Mouse (Mus musculus) forelimb bud, embryonic 11.5 days (tissue): ENCODE measurements around the gene Pcbp2.

Source experiments
- DNase-seq: peaks from one replicate; pipeline ENCODE4 v3.0.0-alpha.2; 2012; ENCODE audit warnings: low read depth, low spot score

Pcbp2 gene

GRCm38 (mm10) chr15:102470183-102470604 lies at the start of gene Pcbp2:
Pcbp2 (plus strand) TSS chr15:102470539.
- DNase-seq: peak; percentile 98

- no peak for DNase-seq
These were observed 49.4 kb upstream of the Pcbp2 start for GRCm38 (mm10) chr15:102420986-102421385.

GRCm38 (mm10) chr15:102421437-102421836 lies 48.9 kb upstream of the Pcbp2 start:
- peak; percentile 61 for DNase-seq

GRCm38 (mm10) chr15:102423602-102424240 lies 46.6 kb upstream of the Pcbp2 start:
- no peak for DNase-seq

GRCm38 (mm10) chr15:102424657-102425056 lies 45.7 kb upstream of the Pcbp2 start:
- no peak for DNase-seq

GRCm38 (mm10) chr15:102426963-102427362 lies 43.4 kb upstream of the Pcbp2 start:
- no peak for DNase-seq

- no peak for DNase-seq
These were observed 38.3 kb upstream of the Pcbp2 start for GRCm38 (mm10) chr15:102432046-102432445.

- DNase-seq: no peak
These were observed 37.2 kb upstream of the Pcbp2 start for GRCm38 (mm10) chr15:102433173-102433572.

- peak; percentile 80 for DNase-seq
These were observed 27.8 kb upstream of the Pcbp2 start for GRCm38 (mm10) chr15:102442490-102442889.

GRCm38 (mm10) chr15:102445146-102445545 lies 25.2 kb upstream of the Pcbp2 start, which contains the start of gene Amhr2:
Amhr2 (plus strand) TSS chr15:102445367.
- DNase-seq: no peak

GRCm38 (mm10) chr15:102446448-102446847 lies 23.9 kb upstream of the Pcbp2 start:
- no peak for DNase-seq

- DNase-seq: no peak
These were observed 21.0 kb upstream of the Pcbp2 start for GRCm38 (mm10) chr15:102449366-102449765.

GRCm38 (mm10) chr15:102450928-102451327 lies 19.4 kb upstream of the Pcbp2 start:
- no peak for DNase-seq

GRCm38 (mm10) chr15:102451666-102452430 lies 18.5 kb upstream of the Pcbp2 start:
- no peak for DNase-seq

- peak; percentile 32 for DNase-seq
These were observed 14.3 kb upstream of the Pcbp2 start for GRCm38 (mm10) chr15:102455993-102456392.

- DNase-seq: no peak
These were observed 12.1 kb upstream of the Pcbp2 start for GRCm38 (mm10) chr15:102458050-102458736.

- peak; percentile 95 for DNase-seq
These were observed 11.4 kb upstream of the Pcbp2 start, which contains the start of gene Prr13 for GRCm38 (mm10) chr15:102458904-102459317. Prr13 (plus strand) TSS chr15:102459028.

- no peak for DNase-seq
These were observed 11.0 kb upstream of the Pcbp2 start for GRCm38 (mm10) chr15:102459381-102459780.

GRCm38 (mm10) chr15:102459847-102460246 lies 10.5 kb upstream of the Pcbp2 start:
- DNase-seq: no peak

GRCm38 (mm10) chr15:102460409-102460808 lies 9.9 kb upstream of the Pcbp2 start:
- no peak for DNase-seq

- no peak for DNase-seq
These were observed 9.4 kb upstream of the Pcbp2 start for GRCm38 (mm10) chr15:102460971-102461370.

GRCm38 (mm10) chr15:102461430-102462075 lies 8.8 kb upstream of the Pcbp2 start:
- DNase-seq: no peak
